Mouse (Mus musculus) midbrain, embryonic 10.5 days (tissue): ENCODE results near the gene Ybx1. TPM values are rescaled to one million over a fixed set of nuclear protein-coding genes. Genes with fewer than 3 reads are reported as not detected.

Experiments
- DNase-seq: peaks from one replicate; pipeline ENCODE4 v3.0.0-alpha.2; 2017; ENCODE audit warnings: low spot score
- H3K27ac ChIP-seq: fragments of 300-500 bp; sonication (generic); replicated peaks from 2 replicates; pipeline ENCODE4 v1.5.1; 2016; ENCODE audit warnings: mild to moderate bottlenecking
- H3K27me3 ChIP-seq: fragments of 300-500 bp; sonication (generic); 2 replicates; pipeline ENCODE4 v1.6.1; 2016; ENCODE audit warnings: low read depth, mild to moderate bottlenecking; ENCODE audit not compliant: poor library complexity, severe bottlenecking
- H3K36me3 ChIP-seq: fragments of 300-500 bp; sonication (generic); 2 replicates; pipeline ENCODE4 v1.6.1; 2016; ENCODE audit warnings: mild to moderate bottlenecking, moderate library complexity
- H3K4me1 ChIP-seq: fragments of 300-500 bp; sonication (generic); 2 replicates; pipeline ENCODE4 v1.6.1; 2016
- H3K4me3 ChIP-seq: fragments of 300-500 bp; sonication (generic); 2 replicates; pipeline ENCODE4 v1.5.1; 2016; ENCODE audit warnings: mild to moderate bottlenecking, moderate library complexity
- H3K9me3 ChIP-seq: fragments of 300-500 bp; sonication (generic); replicated peaks from 2 replicates; pipeline ENCODE4 v1.6.1; 2016; ENCODE audit warnings: mild to moderate bottlenecking
- WGBS: fragments of 180-500 bp; shearing (Covaris S2); methylation state at CpG from one replicate; pipeline ENCODE4 v1.1.7; 2016; 5-methylcytosine and 5-hydroxymethylcytosine counted together
- polyA plus RNA-seq: library from polyadenylated mRNA; unstranded; fragments of >200 nt; fragmentation: Nextera tagmentation; extraction: Ambion mirVana; gene quantifications from 2 replicates; pipeline ENCODE4 v1.2.1, GENCODE M21; 2016

The Ybx1 gene
- polyA plus RNA-seq, 1 experiment from 2014 or later, result 1,063 TPM

- H3K4me1 ChIP-seq, result peaks cover 25% of the 10 kb centered on the region
- H3K9me3 ChIP-seq, result no peaks in the 10 kb centered on the region
- H3K27ac ChIP-seq, result no peak overlapping the region
- DNase-seq, result no peak
- WGBS, result 84% methylated on average over 22 of the region's 22 CpGs
- H3K4me3 ChIP-seq, result no peak overlapping the region
- peaks cover 67% of the 10 kb centered on the region for H3K36me3 ChIP-seq
- no peaks in the 10 kb centered on the region for H3K27me3 ChIP-seq
These were observed 49.8 kb downstream of the Ybx1 start for GRCm38 (mm10) chr4:119244468-119245240.

GRCm38 (mm10) chr4:119242571-119242970 lies 51.8 kb downstream of the Ybx1 start:
- Histone ChIP-seq H3K4me1 (peaks cover 23% of the 10 kb centered on the region), H3K36me3 (peaks cover 66% of the 10 kb centered on the region), H3K27me3 (no peaks in the 10 kb centered on the region), H3K9me3 (no peaks in the 10 kb centered on the region), H3K27ac (no peak overlapping the region), H3K4me3 (no peak overlapping the region)
- no peak for DNase-seq
- WGBS, result 92% methylated on average over 12 of the region's 12 CpGs

- no peak for DNase-seq
These were observed 52.7 kb downstream of the Ybx1 start for GRCm38 (mm10) chr4:119241664-119242063.

GRCm38 (mm10) chr4:119239181-119239682 lies 55.2 kb downstream of the Ybx1 start:
- no peaks in the 10 kb centered on the region for H3K27me3 ChIP-seq
- peaks cover 50% of the 10 kb centered on the region for H3K36me3 ChIP-seq
- peaks cover 10% of the 10 kb centered on the region for H3K4me1 ChIP-seq
- no peaks in the 10 kb centered on the region for H3K9me3 ChIP-seq
- DNase-seq, result peak; percentile 52
- 55% methylated on average over 12 of the region's 12 CpGs for WGBS
- H3K4me3 ChIP-seq, result peak overlapping the region; percentile 16
- H3K27ac ChIP-seq, result peak overlapping the region; percentile 84

More at GRCm38 (mm10) chr4:119241664-119242063, 52.7 kb downstream of the Ybx1 start:
- 89% methylated on average over 14 of the region's 14 CpGs for WGBS
- H3K4me3 ChIP-seq, result no peak overlapping the region
- H3K4me1 ChIP-seq, result peaks cover 13% of the 10 kb centered on the region
- no peaks in the 10 kb centered on the region for H3K9me3 ChIP-seq
- no peaks in the 10 kb centered on the region for H3K27me3 ChIP-seq
- H3K27ac ChIP-seq, result no peak overlapping the region
- peaks cover 71% of the 10 kb centered on the region for H3K36me3 ChIP-seq

GRCm38 (mm10) chr4:119238661-119239060 lies 55.7 kb downstream of the Ybx1 start:
- H3K27ac ChIP-seq, result 0 out of 2 replicates have a peak overlapping the region, but pooled peaks have one; percentile 84
- 81% methylated on average over 3 of the region's 3 CpGs for WGBS
- no peak overlapping the region for H3K4me3 ChIP-seq
- DNase-seq, result no peak
- H3K4me1 ChIP-seq, result peaks cover 16% of the 10 kb centered on the region
- H3K27me3 ChIP-seq, result no peaks in the 10 kb centered on the region
- H3K36me3 ChIP-seq, result peaks cover 44% of the 10 kb centered on the region
- no peaks in the 10 kb centered on the region for H3K9me3 ChIP-seq

- Histone ChIP-seq H3K27ac (no peak overlapping the region), H3K4me1 (peaks cover 29% of the 10 kb centered on the region), H3K36me3 (peaks cover 16% of the 10 kb centered on the region), H3K4me3 (peak overlapping the region; percentile 94; the same call in 1 of the 2 replicates), H3K27me3 (no peaks in the 10 kb centered on the region), H3K9me3 (no peaks in the 10 kb centered on the region)
- 87% methylated on average over 3 of the region's 3 CpGs for WGBS
- DNase-seq, result no peak
These were observed 60.1 kb downstream of the Ybx1 start for GRCm38 (mm10) chr4:119234348-119234747.

GRCm38 (mm10) chr4:119233256-119233901 lies 61.0 kb downstream of the Ybx1 start:
- Histone ChIP-seq H3K4me3 (peak overlapping the region; percentile 94), H3K4me1 (peaks cover 27% of the 10 kb centered on the region), H3K27ac (peak overlapping the region; percentile 83), H3K36me3 (peaks cover 21% of the 10 kb centered on the region), H3K9me3 (no peaks in the 10 kb centered on the region), H3K27me3 (no peaks in the 10 kb centered on the region)
- under 1% methylated on average over 36 of the region's 36 CpGs for WGBS
- peak; percentile 73 for DNase-seq

- Histone ChIP-seq H3K36me3 (peaks cover 25% of the 10 kb centered on the region), H3K9me3 (no peaks in the 10 kb centered on the region), H3K4me1 (peaks cover 27% of the 10 kb centered on the region), H3K27me3 (no peaks in the 10 kb centered on the region), H3K27ac (peak within 1 kb of the TSS; percentile 85), H3K4me3 (peak within 1 kb of the TSS; percentile 94)
- peak; percentile 98 for DNase-seq
- WGBS, result under 1% methylated on average over 71 of the region's 71 CpGs
These were observed 61.8 kb downstream of the Ybx1 start, which contains the start of the genes AU022252 and P3h1 for GRCm38 (mm10) chr4:119232410-119233255. Gene AU022252 (minus strand): TSS chr4:119232712. Gene P3h1 (plus strand): TSS chr4:119232915.

Other genes with a start within 250 kb of the Ybx1 start
- 212 and 273 TPM in 2 replicates for gene Slc2a1, start 185.9 kb downstream of the Ybx1 start, polyA plus RNA-seq
- gene Zfp691, start 120.4 kb downstream of the Ybx1 start, polyA plus RNA-seq, result 13.1 and 13.3 TPM in 2 replicates
- 8.2 and 9.7 TPM in 2 replicates for gene Ermap, start 104.6 kb downstream of the Ybx1 start, polyA plus RNA-seq
- 152 and 156 TPM in 2 replicates for gene Svbp, start 99.3 kb downstream of the Ybx1 start, polyA plus RNA-seq
- gene Tmem269, start 76.4 kb downstream of the Ybx1 start, polyA plus RNA-seq, result 0.09 TPM in 1 of 2 replicates, not detected in the other
- gene AU022252, start 61.9 kb downstream of the Ybx1 start, polyA plus RNA-seq, result 37.3 and 41.3 TPM in 2 replicates
- gene P3h1, start 61.7 kb downstream of the Ybx1 start, polyA plus RNA-seq, result 15.9 and 19.1 TPM in 2 replicates
- gene Cldn19, start 39.2 kb downstream of the Ybx1 start, polyA plus RNA-seq, result 0.12 and 0.17 TPM in 2 replicates
- 133 and 150 TPM in 2 replicates for gene Ppih, start 25.9 kb upstream of the Ybx1 start, polyA plus RNA-seq
- 9.0 and 9.1 TPM in 2 replicates for gene Ccdc30, start 120.9 kb upstream of the Ybx1 start, polyA plus RNA-seq
- 24.0 and 27.5 TPM in 2 replicates for gene Ppcs, start 127.8 kb upstream of the Ybx1 start, polyA plus RNA-seq
- 0.35 TPM in 1 of 2 replicates, not detected in the other for gene Zmynd12, start 128.2 kb upstream of the Ybx1 start, polyA plus RNA-seq
- gene Rimkla, start 198.0 kb upstream of the Ybx1 start, polyA plus RNA-seq, result 3.8 and 5.0 TPM in 2 replicates
- 18.1 and 20.1 TPM in 2 replicates for gene Foxj3, start 242.4 kb upstream of the Ybx1 start, polyA plus RNA-seq
- gene Frg2f1, start 244.9 kb upstream of the Ybx1 start, polyA plus RNA-seq, result 2.7 and 2.8 TPM in 2 replicates